Mouse (Mus musculus) embryonic facial prominence, embryonic 13.5 days (tissue): Measurements from ENCODE around the gene Olfr749. TPM values are rescaled to one million over a fixed set of nuclear protein-coding genes. Genes with fewer than 3 reads are reported as not detected.
"Not testable (repeated sequence)": the region's sequence is repeated elsewhere in the genome, so short reads cannot be mapped to it uniquely, and the experiment has no call there.

Experiments used
- ATAC-seq: fragments of 200-750 bp; cut with Nextera tagmentation; 2 replicates; pipeline ENCODE4 v1.8.0; 2017; ENCODE audit warnings: low read depth; ENCODE audit not compliant: insufficient number of reproducible peaks, insufficient read depth, low FRiP score, low TSS enrichment
- H3K27ac ChIP-seq: fragments of 300-500 bp; sonication (generic); 2 replicates; pipeline ENCODE4 v1.5.1; 2015; ENCODE audit warnings: moderate library complexity, mild to moderate bottlenecking, inconsistent platforms
- H3K27me3 ChIP-seq: fragments of 300-500 bp; sonication (generic); 2 replicates; pipeline ENCODE4 v1.6.1; 2015; ENCODE audit warnings: mild to moderate bottlenecking, inconsistent platforms
- H3K36me3 ChIP-seq: fragments of 300-500 bp; sonication (generic); 2 replicates; pipeline ENCODE4 v1.6.1; 2015; ENCODE audit warnings: mild to moderate bottlenecking, inconsistent platforms
- H3K4me1 ChIP-seq: fragments of 300-500 bp; sonication (generic); 2 replicates; pipeline ENCODE4 v1.6.1; 2015; ENCODE audit warnings: inconsistent platforms
- H3K4me2 ChIP-seq: fragments of 300-500 bp; sonication (generic); 2 replicates; pipeline ENCODE4 v1.6.1; 2015; ENCODE audit warnings: moderate library complexity, mild to moderate bottlenecking, inconsistent platforms
- H3K4me3 ChIP-seq: fragments of 300-500 bp; sonication (generic); 2 replicates; pipeline ENCODE4 v1.5.1; 2015; ENCODE audit warnings: mild to moderate bottlenecking, inconsistent platforms
- H3K9ac ChIP-seq: fragments of 300-500 bp; sonication (generic); 2 replicates; pipeline ENCODE4 v1.6.1; 2015; ENCODE audit warnings: mild to moderate bottlenecking, inconsistent platforms
- H3K9me3 ChIP-seq: fragments of 300-500 bp; sonication (generic); 2 replicates; pipeline ENCODE4 v1.6.1; 2016; ENCODE audit warnings: inconsistent platforms
- WGBS: fragments of 180-500 bp; shearing (Covaris S2); methylation state at CpG from one replicate; pipeline ENCODE4 v1.1.7; 2015; ENCODE audit warnings: mixed read lengths; 5-methylcytosine and 5-hydroxymethylcytosine counted together
- polyA plus RNA-seq: library from polyadenylated mRNA; unstranded; fragments of >200 nt; fragmentation: Nextera tagmentation; extraction: Ambion mirVana; gene quantifications from 2 replicates; pipeline ENCODE4 v1.2.1, GENCODE M21; 2015

Olfr749 gene
- not detected in 2 replicates for polyA plus RNA-seq

GRCm38 (mm10) chr14:50744994-50745393 lies at the start of gene Olfr749:
Olfr749 (minus strand) TSS chr14:50745094.
- no peaks in the 10 kb centered on the region for H3K9me3 ChIP-seq
- no peaks in the 10 kb centered on the region for H3K27me3 ChIP-seq
- H3K27ac ChIP-seq: no peak within 1 kb of the TSS
- no peak for ATAC-seq
- no peak within 1 kb of the TSS for H3K9ac ChIP-seq
- no peaks in the 10 kb centered on the region for H3K36me3 ChIP-seq
- H3K4me3 ChIP-seq: no peak within 1 kb of the TSS
- H3K4me1 ChIP-seq: no peaks in the 10 kb centered on the region
- no peak within 1 kb of the TSS for H3K4me2 ChIP-seq

GRCm38 (mm10) chr14:50788157-50788556 lies 43.3 kb upstream of the Olfr749 start:
- H3K27ac ChIP-seq: no peak overlapping the region
- no peak overlapping the region for H3K4me2 ChIP-seq
- H3K36me3 ChIP-seq: no peaks in the 10 kb centered on the region
- ATAC-seq: no peak
- H3K9ac ChIP-seq: no peak overlapping the region
- H3K9me3 ChIP-seq: no peaks in the 10 kb centered on the region
- peaks cover 8% of the 10 kb centered on the region for H3K4me1 ChIP-seq
- H3K27me3 ChIP-seq: no peaks in the 10 kb centered on the region
- WGBS: 7% methylated on average over 2 of the region's 2 CpGs
- H3K4me3 ChIP-seq: no peak overlapping the region

GRCm38 (mm10) chr14:50785251-50785637 lies 40.4 kb upstream of the Olfr749 start, which contains the start of gene Ttc5:
Ttc5 (minus strand) TSS chr14:50785519.
- Histone ChIP-seq H3K4me2 (peak within 1 kb of the TSS; percentile 66), H3K9ac (peak within 1 kb of the TSS; percentile 82), H3K36me3 (peaks cover 22% of the 10 kb centered on the region), H3K4me3 (peak within 1 kb of the TSS; percentile 84), H3K27me3 (no peaks in the 10 kb centered on the region), H3K9me3 (peaks cover 3% of the 10 kb centered on the region; the same call in 1 of the 2 replicates), H3K4me1 (peaks cover 9% of the 10 kb centered on the region), H3K27ac (peak within 1 kb of the TSS; percentile 68)
- WGBS: under 1% methylated on average over 21 of the region's 21 CpGs
- peak; percentile 86; the same call in 1 of the 2 replicates for ATAC-seq

- Histone ChIP-seq H3K9ac (peak overlapping the region; percentile 82), H3K4me3 (peak overlapping the region; percentile 84), H3K4me1 (peaks cover 9% of the 10 kb centered on the region), H3K4me2 (peak overlapping the region; percentile 66), H3K27ac (peak overlapping the region; percentile 68), H3K36me3 (peaks cover 27% of the 10 kb centered on the region), H3K9me3 (peaks cover 3% of the 10 kb centered on the region; the same call in 1 of the 2 replicates), H3K27me3 (no peaks in the 10 kb centered on the region)
- WGBS: 26% methylated on average over 16 of the region's 16 CpGs
- no peak for ATAC-seq
These were observed 39.7 kb upstream of the Olfr749 start for GRCm38 (mm10) chr14:50784391-50785250.

DNA sequence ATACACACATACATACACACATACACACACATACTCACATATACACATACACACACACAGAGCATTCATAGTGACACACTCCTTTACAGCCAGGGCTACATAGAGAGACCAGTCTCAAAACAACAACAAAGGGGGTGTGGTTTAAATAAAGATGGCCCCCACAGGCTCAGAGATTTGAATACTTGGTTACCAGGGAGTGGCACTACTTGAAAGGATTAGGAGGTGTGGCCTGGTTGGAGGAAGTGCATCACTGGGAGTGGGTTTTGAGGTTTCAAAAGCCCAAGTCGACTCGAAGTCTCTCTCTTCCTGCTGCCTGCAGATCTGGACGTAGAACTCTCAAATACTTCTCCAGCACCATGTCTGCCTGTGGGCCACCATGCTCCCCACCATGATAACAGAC lies 37.3 kb upstream of the Olfr749 start:
- H3K36me3 ChIP-seq: peaks cover 38% of the 10 kb centered on the region

GRCm38 (mm10) chr14:50771342-50771741 lies 26.4 kb upstream of the Olfr749 start:
- no peak overlapping the region for H3K4me2 ChIP-seq
- no peaks in the 10 kb centered on the region for H3K27me3 ChIP-seq
- H3K9me3 ChIP-seq: no peaks in the 10 kb centered on the region
- no peak for ATAC-seq
- H3K9ac ChIP-seq: no peak overlapping the region
- no peaks in the 10 kb centered on the region for H3K4me1 ChIP-seq
- no peak overlapping the region for H3K27ac ChIP-seq
- WGBS: 81% methylated on average over 2 of the region's 2 CpGs
- peaks cover 86% of the 10 kb centered on the region for H3K36me3 ChIP-seq
- no peak overlapping the region for H3K4me3 ChIP-seq

More for the DNA sequence above, 37.3 kb upstream of the Olfr749 start:
- Histone ChIP-seq H3K9me3 (peaks cover 3% of the 10 kb centered on the region; the same call in 1 of the 2 replicates), H3K27ac (no peak overlapping the region), H3K27me3 (no peaks in the 10 kb centered on the region), H3K4me3 (no peak overlapping the region), H3K4me1 (peaks cover 9% of the 10 kb centered on the region), H3K9ac (no peak overlapping the region), H3K4me2 (no peak overlapping the region)
- no peak for ATAC-seq
- WGBS: 95% methylated on average over 3 of the region's 3 CpGs

- Histone ChIP-seq H3K36me3 (peaks cover 64% of the 10 kb centered on the region), H3K4me1 (no peaks in the 10 kb centered on the region)
These were observed 20.8 kb upstream of the Olfr749 start for GRCm38 (mm10) chr14:50765736-50766135.

GRCm38 (mm10) chr14:50758416-50759085 lies 13.7 kb upstream of the Olfr749 start:
- Histone ChIP-seq H3K4me1 (no peaks in the 10 kb centered on the region), H3K9ac (no peak overlapping the region), H3K9me3 (no peaks in the 10 kb centered on the region), H3K4me2 (no peak overlapping the region), H3K4me3 (no peak overlapping the region), H3K27me3 (no peaks in the 10 kb centered on the region), H3K36me3 (peaks cover 6% of the 10 kb centered on the region), H3K27ac (no peak overlapping the region)
- 78% methylated on average over 5 of the region's 5 CpGs for WGBS
- ATAC-seq: no peak

More at GRCm38 (mm10) chr14:50765736-50766135, 20.8 kb upstream of the Olfr749 start:
- H3K4me3 ChIP-seq: no peak overlapping the region
- no peaks in the 10 kb centered on the region for H3K9me3 ChIP-seq
- no peak overlapping the region for H3K4me2 ChIP-seq
- WGBS: 92% methylated on average over 6 of the region's 6 CpGs
- ATAC-seq: no peak
- H3K27ac ChIP-seq: no peak overlapping the region
- H3K27me3 ChIP-seq: no peaks in the 10 kb centered on the region
- H3K9ac ChIP-seq: no peak overlapping the region

DNA sequence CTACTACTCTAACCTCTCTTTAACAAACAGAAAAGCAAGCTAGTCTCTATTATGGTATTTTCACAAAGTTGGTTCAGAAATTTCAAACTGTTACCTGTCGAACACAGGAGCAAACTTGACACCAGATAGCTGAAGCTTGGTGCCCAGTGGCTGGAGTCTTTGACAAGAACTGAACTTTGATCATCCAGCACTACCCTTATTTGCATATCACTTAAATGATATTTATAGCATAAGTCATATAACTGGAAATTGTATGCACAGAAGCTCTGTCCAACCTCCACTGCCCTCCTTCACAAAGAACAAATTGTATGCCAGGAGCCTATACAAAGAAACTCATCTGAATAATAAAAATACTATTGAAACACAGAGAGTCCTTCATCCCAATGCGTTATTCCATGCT lies 3.3 kb downstream of the Olfr749 start:
- H3K4me3 ChIP-seq: no peak overlapping the region
- WGBS: 79% methylated on average over 2 of the region's 2 CpGs
- H3K36me3 ChIP-seq: no peaks in the 10 kb centered on the region
- H3K27me3 ChIP-seq: no peaks in the 10 kb centered on the region
- H3K4me2 ChIP-seq: no peak overlapping the region
- no peaks in the 10 kb centered on the region for H3K9me3 ChIP-seq
- H3K27ac ChIP-seq: no peak overlapping the region
- H3K4me1 ChIP-seq: no peaks in the 10 kb centered on the region
- ATAC-seq: no peak
- no peak overlapping the region for H3K9ac ChIP-seq

DNA sequence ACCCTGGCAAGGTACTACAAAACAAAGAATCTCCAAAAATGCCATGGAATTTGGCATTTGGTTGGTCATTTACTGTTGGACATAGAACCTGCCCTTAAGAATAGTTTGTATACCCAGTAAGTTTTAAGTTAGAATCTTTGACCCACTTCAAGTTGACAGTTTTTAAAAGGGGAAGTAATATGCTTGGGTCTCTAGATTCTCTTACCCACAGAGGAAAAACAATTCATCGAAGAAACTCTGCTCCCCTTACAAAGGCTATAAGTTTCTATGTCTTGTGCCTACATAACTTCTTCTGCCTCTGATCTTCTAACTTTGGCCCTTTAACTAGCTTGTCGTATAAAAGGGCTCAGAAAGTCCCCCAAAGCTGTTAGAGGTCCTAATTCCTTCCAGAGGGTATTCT lies 4.6 kb downstream of the Olfr749 start:
- H3K9ac ChIP-seq: no peak overlapping the region
- H3K27me3 ChIP-seq: no peaks in the 10 kb centered on the region
- WGBS: 70% methylated on average over 2 of the region's 2 CpGs
- no peak overlapping the region for H3K4me3 ChIP-seq
- H3K4me1 ChIP-seq: no peaks in the 10 kb centered on the region
- ATAC-seq: no peak
- no peaks in the 10 kb centered on the region for H3K36me3 ChIP-seq
- no peak overlapping the region for H3K4me2 ChIP-seq
- no peak overlapping the region for H3K27ac ChIP-seq
- no peaks in the 10 kb centered on the region for H3K9me3 ChIP-seq

GRCm38 (mm10) chr14:50722371-50722770 lies 22.5 kb downstream of the Olfr749 start:
- H3K9ac ChIP-seq, H3K4me3 ChIP-seq, H3K27me3 ChIP-seq, H3K9me3 ChIP-seq, H3K4me2 ChIP-seq, H3K27ac ChIP-seq, H3K36me3 ChIP-seq, H3K4me1 ChIP-seq, ATAC-seq: not testable (repeated sequence)
- WGBS: 86% methylated on average over 4 of the region's 4 CpGs

- not testable (repeated sequence) for H3K27me3 ChIP-seq, ATAC-seq, H3K4me3 ChIP-seq, H3K9ac ChIP-seq, H3K4me1 ChIP-seq, H3K9me3 ChIP-seq, H3K27ac ChIP-seq, H3K36me3 ChIP-seq, H3K4me2 ChIP-seq
- WGBS: 91% methylated on average over 15 of the region's 15 CpGs
These were observed 25.0 kb downstream of the Olfr749 start for GRCm38 (mm10) chr14:50719875-50720274.
